Mouse (Mus musculus) embryonic fibroblast, embryonic 13.5 days (primary cell): ENCODE results near the gene Inpp5a.

Experiments used
- CTCF ChIP-seq: IDR thresholded peaks from 2 replicates; pipeline ENCODE4 v1.5.1; 2011; ENCODE audit warnings: mild to moderate bottlenecking, control low read depth, low read length, moderate library complexity, borderline replicate concordance; ENCODE audit not compliant: insufficient read depth
- POLR2A ChIP-seq: IDR thresholded peaks from 2 replicates; pipeline ENCODE4 v1.6.1; 2011; ENCODE audit warnings: low read depth, mild to moderate bottlenecking, control low read depth, low read length, moderate library complexity

GRCm38 (mm10) chr7:139379745-139380144 is 9.2 kb upstream of the Inpp5a start:
- no peak for TF ChIP-seq POLR2A
- no peak for TF ChIP-seq CTCF
